Mouse (Mus musculus) intestine, postnatal 0 days (tissue): ENCODE results near the gene Misp. TPM values are rescaled to one million over a fixed set of nuclear protein-coding genes. Genes with fewer than 3 reads are reported as not detected.

Source experiments
- ATAC-seq: fragments of 200-750 bp; cut with Nextera tagmentation; 2 replicates; pipeline ENCODE4 v1.8.0; 2017; ENCODE audit warnings: mild to moderate bottlenecking, moderate TSS enrichment, moderate library complexity
- H3K27ac ChIP-seq: fragments of 300-500 bp; sonication (generic); 2 replicates; pipeline ENCODE4 v1.5.1; 2014; ENCODE audit warnings: mild to moderate bottlenecking, low read depth, low read length, moderate library complexity
- H3K27me3 ChIP-seq: fragments of 300-500 bp; sonication (generic); replicated peaks from 2 replicates; pipeline ENCODE4 v1.6.1; 2014; ENCODE audit warnings: low read length, mixed read lengths; ENCODE audit not compliant: control insufficient read depth, insufficient read depth
- H3K36me3 ChIP-seq: fragments of 300-500 bp; sonication (generic); 2 replicates; pipeline ENCODE4 v1.6.1; 2014; ENCODE audit warnings: mild to moderate bottlenecking, moderate library complexity; ENCODE audit not compliant: control insufficient read depth, insufficient read depth
- H3K4me1 ChIP-seq: fragments of 300-500 bp; sonication (generic); replicated peaks from 2 replicates; pipeline ENCODE4 v1.6.1; 2014; ENCODE audit warnings: antibody characterized with exemption, low read length, mixed read lengths; ENCODE audit not compliant: control insufficient read depth, insufficient read depth
- H3K4me2 ChIP-seq: fragments of 300-500 bp; sonication (generic); replicated peaks from 2 replicates; pipeline ENCODE4 v1.6.1; 2014; ENCODE audit warnings: low read depth, mild to moderate bottlenecking, moderate library complexity
- H3K4me3 ChIP-seq: fragments of 300-500 bp; sonication (generic); 2 replicates; pipeline ENCODE4 v1.5.1; 2014; ENCODE audit warnings: low read depth, low read length
- H3K9ac ChIP-seq: fragments of 300-500 bp; sonication (generic); 2 replicates; pipeline ENCODE4 v1.6.1; 2014; ENCODE audit warnings: mild to moderate bottlenecking, low read depth, low read length
- H3K9me3 ChIP-seq: fragments of 300-500 bp; sonication (generic); 2 replicates; pipeline ENCODE4 v1.6.1; 2016; ENCODE audit warnings: mixed run types; ENCODE audit not compliant: control insufficient read depth
- CTCF ChIP-seq: sonication (generic); IDR thresholded peaks from 2 replicates; pipeline ENCODE4 v1.5.1; 2016; ENCODE audit warnings: low read depth, mild to moderate bottlenecking, control low read depth, antibody characterized with exemption, moderate library complexity
- WGBS: fragments of 180-500 bp; shearing (Covaris S2); extraction: QIAGEN DNeasy Blood & Tissue Kit; methylation state at CpG from one replicate; pipeline ENCODE4 v1.1.7; 2014; 5-methylcytosine and 5-hydroxymethylcytosine counted together
- microRNA-seq: library from miRNA; unstranded; fragments of <30 nt; microRNA quantifications from one replicate; pipeline ENCODE4, GENCODE M21; 2016
- polyA plus RNA-seq: library from polyadenylated mRNA; unstranded; fragments of >200 nt; fragmentation: Nextera tagmentation; extraction: Ambion mirVana; gene quantifications from 2 replicates; pipeline ENCODE4 v1.2.1, GENCODE M21; 2015

Misp gene
- polyA plus RNA-seq, 1 experiment from 2014 or later, result 254 TPM

GRCm38 (mm10) chr10:79874290-79874862, 53.6 kb downstream of the Misp start, which contains the start of the genes Prtn3 and Plppr3:
TSS of gene Prtn3 (plus strand) at chr10:79874476.
TSS of gene Plppr3 (minus strand) at chr10:79874634.
- TF ChIP-seq CTCF, result no peak
- Histone ChIP-seq H3K4me2 (peak within 1 kb of the TSS; percentile 94), H3K9me3 (no peaks in the 10 kb centered on the region), H3K9ac (peak within 1 kb of the TSS; percentile 58), H3K4me1 (no peaks in the 10 kb centered on the region), H3K4me3 (peak within 1 kb of the TSS; percentile 59), H3K27me3 (0 out of 2 replicates have a peak, but pooled peaks cover 5% of the 10 kb centered on the region), H3K36me3 (no peaks in the 10 kb centered on the region), H3K27ac (no peak within 1 kb of the TSS)
- under 1% methylated on average over 57 of the region's 57 CpGs for WGBS
- peak; percentile 22; the same call in 1 of the 2 replicates for ATAC-seq

- WGBS, result 46% methylated on average over 1 of the region's 1 CpGs
- H3K9ac ChIP-seq, result no peak overlapping the region
- H3K4me1 ChIP-seq, result 0 out of 2 replicates have a peak, but pooled peaks cover 2% of the 10 kb centered on the region
- no peaks in the 10 kb centered on the region for H3K36me3 ChIP-seq
- H3K27me3 ChIP-seq, result 0 out of 2 replicates have a peak, but pooled peaks cover 6% of the 10 kb centered on the region
- no peak overlapping the region for H3K4me2 ChIP-seq
- no peak for ATAC-seq
- TF ChIP-seq CTCF, result no peak
- no peaks in the 10 kb centered on the region for H3K9me3 ChIP-seq
- no peak overlapping the region for H3K27ac ChIP-seq
- no peak overlapping the region for H3K4me3 ChIP-seq
These were observed 56.4 kb downstream of the Misp start for GRCm38 (mm10) chr10:79877174-79877573.

- Histone ChIP-seq H3K27me3 (0 out of 2 replicates have a peak, but pooled peaks cover 12% of the 10 kb centered on the region), H3K4me3 (no peak overlapping the region), H3K27ac (peak overlapping the region; percentile 50; the same call in 1 of the 2 replicates), H3K36me3 (no peaks in the 10 kb centered on the region), H3K4me2 (no peak overlapping the region; the same call in 1 of the 2 replicates), H3K9ac (no peak overlapping the region), H3K9me3 (no peaks in the 10 kb centered on the region), H3K4me1 (0 out of 2 replicates have a peak, but pooled peaks cover 2% of the 10 kb centered on the region)
- 59% methylated on average over 12 of the region's 12 CpGs for WGBS
- ATAC-seq, result no peak
- TF ChIP-seq CTCF, result no peak
These were observed 57.0 kb downstream of the Misp start for GRCm38 (mm10) chr10:79877757-79878156.

- H3K9ac ChIP-seq, result no peak overlapping the region
- H3K27ac ChIP-seq, result no peak overlapping the region
- no peaks in the 10 kb centered on the region for H3K9me3 ChIP-seq
- no peaks in the 10 kb centered on the region for H3K36me3 ChIP-seq
- H3K27me3 ChIP-seq, result 0 out of 2 replicates have a peak, but pooled peaks cover 9% of the 10 kb centered on the region
- 0 out of 2 replicates have a peak, but pooled peaks cover 2% of the 10 kb centered on the region for H3K4me1 ChIP-seq
- 35% methylated on average over 3 of the region's 3 CpGs for WGBS
- no peak overlapping the region for H3K4me2 ChIP-seq
- no peak overlapping the region for H3K4me3 ChIP-seq
- no peak for ATAC-seq
- no peak for TF ChIP-seq CTCF
These were observed 58.7 kb downstream of the Misp start for GRCm38 (mm10) chr10:79879527-79879926.

Small RNA genes within 50 kb of the gene (microRNA-seq; reads per million reads assigned to microRNA genes)
- not detected for gene Mir6910

Other genes with a start within 250 kb of the Misp start
- not detected in 2 replicates for gene Theg, start 233.7 kb upstream of the Misp start, polyA plus RNA-seq
- gene C2cd4c, start 207.0 kb upstream of the Misp start, polyA plus RNA-seq, result 0.05 TPM in 2 replicates
- 1.9 and 2.2 TPM in 2 replicates for gene Shc2, start 183.1 kb upstream of the Misp start, polyA plus RNA-seq
- not detected in 2 replicates for gene Odf3l2, start 175.3 kb upstream of the Misp start, polyA plus RNA-seq
- gene Madcam1, start 156.4 kb upstream of the Misp start, polyA plus RNA-seq, result 15.6 and 16.9 TPM in 2 replicates
- gene Tpgs1, start 151.6 kb upstream of the Misp start, polyA plus RNA-seq, result 47.6 and 48.5 TPM in 2 replicates
- 88.0 and 89.6 TPM in 2 replicates for gene Cdc34, start 138.8 kb upstream of the Misp start, polyA plus RNA-seq
- gene Gzmm, start 132.0 kb upstream of the Misp start, polyA plus RNA-seq, result 0.16 and 0.26 TPM in 2 replicates
- gene Bsg, start 116.5 kb upstream of the Misp start, polyA plus RNA-seq, result 888 and 937 TPM in 2 replicates
- gene Hcn2, start 104.4 kb upstream of the Misp start, polyA plus RNA-seq, result 0.38 and 0.43 TPM in 2 replicates
- gene Polrmt, start 74.4 kb upstream of the Misp start, polyA plus RNA-seq, result 18.7 and 20.1 TPM in 2 replicates
- 0.13 TPM in 1 of 2 replicates, not detected in the other for gene Fgf22, start 65.9 kb upstream of the Misp start, polyA plus RNA-seq
- 41.2 and 43.5 TPM in 2 replicates for gene Rnf126, start 54.0 kb upstream of the Misp start, polyA plus RNA-seq
- 7.3 and 8.9 TPM in 2 replicates for gene Fstl3, start 43.7 kb upstream of the Misp start, polyA plus RNA-seq
- 0.07 TPM in 1 of 2 replicates, not detected in the other for gene Prss57, start 30.0 kb upstream of the Misp start, polyA plus RNA-seq
- 19.9 and 21.1 TPM in 2 replicates for gene Palm, start 27.4 kb upstream of the Misp start, polyA plus RNA-seq
- 86.9 and 92.2 TPM in 2 replicates for gene Ptbp1, start 33.4 kb downstream of the Misp start, polyA plus RNA-seq
- 1.1 TPM in 2 replicates for gene Prtn3, start 53.5 kb downstream of the Misp start, polyA plus RNA-seq
- gene Plppr3, start 53.6 kb downstream of the Misp start, polyA plus RNA-seq, result 6.2 and 7.2 TPM in 2 replicates
- not detected in 2 replicates for gene Elane, start 65.3 kb downstream of the Misp start, polyA plus RNA-seq
- gene Cfd, start 69.9 kb downstream of the Misp start, polyA plus RNA-seq, result not detected in 2 replicates
- gene Med16, start 87.9 kb downstream of the Misp start, polyA plus RNA-seq, result 17.0 and 17.8 TPM in 2 replicates
- gene Gm26602, start 89.9 kb downstream of the Misp start, polyA plus RNA-seq, result 2.9 and 17.9 TPM in 2 replicates
- 0.21 and 0.47 TPM in 2 replicates for gene Kiss1r, start 96.0 kb downstream of the Misp start, polyA plus RNA-seq
- gene R3hdm4, start 100.2 kb downstream of the Misp start, polyA plus RNA-seq, result 62.0 and 62.8 TPM in 2 replicates
- 8.7 and 13.2 TPM in 2 replicates for gene Arid3a, start 106.1 kb downstream of the Misp start, polyA plus RNA-seq
- gene Wdr18, start 139.2 kb downstream of the Misp start, polyA plus RNA-seq, result 41.9 and 44.0 TPM in 2 replicates
- 0.08 and 0.17 TPM in 2 replicates for gene Grin3b, start 149.7 kb downstream of the Misp start, polyA plus RNA-seq
- 24.7 and 25.3 TPM in 2 replicates for gene Tmem259, start 163.3 kb downstream of the Misp start, polyA plus RNA-seq
- gene Cnn2, start 167.6 kb downstream of the Misp start, polyA plus RNA-seq, result 109 and 117 TPM in 2 replicates
- 2.2 and 2.5 TPM in 2 replicates for gene Abca7, start 175.5 kb downstream of the Misp start, polyA plus RNA-seq
- 1.2 and 1.3 TPM in 2 replicates for gene Arhgap45, start 195.7 kb downstream of the Misp start, polyA plus RNA-seq
- gene Polr2e, start 218.8 kb downstream of the Misp start, polyA plus RNA-seq, result 90.0 and 98.5 TPM in 2 replicates
- 1,519 and 1,523 TPM in 2 replicates for gene Gpx4, start 226.2 kb downstream of the Misp start, polyA plus RNA-seq